Mouse (Mus musculus): ENCODE results near the gene Dhdh.
"Not testable (repeated sequence)": the region's sequence is repeated elsewhere in the genome, so short reads cannot be mapped to it uniquely, and the experiment has no call there.

The Dhdh gene

DNA sequence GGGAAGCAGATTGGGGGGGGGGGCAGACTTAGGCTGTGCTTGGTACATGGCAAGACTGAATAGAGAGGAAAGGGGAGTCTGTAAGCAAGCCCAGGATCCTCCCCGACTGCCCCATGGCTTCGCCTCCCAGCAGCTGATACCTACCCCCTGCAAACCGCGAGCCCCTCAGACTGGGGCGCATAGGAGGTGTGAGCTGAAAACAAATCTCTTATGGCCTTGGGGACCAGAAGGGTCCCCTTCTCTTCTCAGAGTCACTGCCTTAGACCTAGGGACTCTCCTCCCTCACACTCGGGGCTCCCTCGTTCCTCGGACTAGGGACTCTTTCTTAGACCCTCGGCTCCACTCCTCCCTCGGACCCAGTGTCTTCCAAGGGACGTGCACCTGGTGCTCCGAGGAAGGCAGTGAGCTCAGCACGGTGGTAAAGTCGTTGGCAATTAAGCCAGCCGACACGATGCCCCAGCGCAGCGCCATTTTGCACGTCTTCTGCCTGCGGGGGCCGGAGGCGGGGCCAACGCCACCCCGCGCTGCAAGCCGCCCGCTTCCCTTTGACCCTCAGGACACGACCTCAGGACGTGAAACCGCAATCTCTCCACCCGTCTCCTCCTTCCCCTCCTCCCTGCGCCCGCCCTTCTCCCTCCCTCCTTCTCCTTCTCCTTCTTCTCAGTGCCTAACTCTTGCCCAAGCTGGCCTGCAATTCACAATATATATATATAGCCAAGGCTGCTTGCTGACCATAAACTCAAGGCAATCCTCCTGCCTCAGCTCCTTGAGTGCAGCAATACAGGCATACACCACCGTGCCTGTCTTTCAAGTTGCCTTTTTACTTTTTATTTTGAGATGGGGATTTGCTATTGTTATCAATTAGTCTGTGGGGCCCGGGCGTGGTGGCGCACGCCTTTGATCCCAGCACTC, at the start of gene Dhdh:
Gene Dhdh (minus strand): TSS at position 513 of the 912 bp plus-strand sequence.
- H3K27me3 ChIP-seq (ENCODE audit: insufficient read depth, low read length), result no peaks in the 10 kb centered on the region
- peak within 1 kb of the TSS; percentile 87 for H3K4me3 ChIP-seq (replicated peaks; ENCODE audit: low read length)
- H3K9me3 ChIP-seq (ENCODE audit: low read length), result no peaks in the 10 kb centered on the region
- TF ChIP-seq CTCF (conservative IDR thresholded peaks at IDR 0.05; ENCODE audit: low read length) (no peak), NANOG (IDR thresholded peaks at IDR 0.05; ENCODE audit: borderline replicate concordance, low read length) (no peak), POU5F1 (IDR thresholded peaks at IDR 0.05; ENCODE audit: borderline replicate concordance, low read length) (no peak)
- peaks cover 47% of the 10 kb centered on the region for H3K36me3 ChIP-seq (ENCODE audit: insufficient read depth, low read length)
- H3K4me1 ChIP-seq (replicated peaks; ENCODE audit: low read depth, low read length), result peaks cover 64% of the 10 kb centered on the region

DNA sequence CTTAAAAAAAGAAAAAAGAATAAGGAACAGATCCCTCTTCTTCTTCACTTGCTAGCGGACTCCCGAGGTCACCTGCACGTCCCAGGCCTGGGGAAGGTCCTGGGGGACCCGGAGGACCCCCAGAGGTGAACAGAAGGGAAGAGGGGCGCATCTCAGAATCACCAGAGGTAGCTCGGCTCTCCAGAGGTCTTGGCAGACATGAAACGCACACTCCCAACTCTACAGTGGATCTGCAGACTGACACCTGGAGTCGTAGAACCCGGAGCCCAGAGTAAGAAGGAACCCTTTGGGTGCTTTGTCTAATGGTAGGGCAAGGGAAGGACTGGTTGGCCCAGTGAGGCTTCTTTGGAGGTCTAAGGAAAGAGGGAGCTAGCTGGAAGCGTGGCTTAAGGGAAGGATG, 49.0 kb upstream of the Dhdh start:
- Histone ChIP-seq H3K4me3 (replicated peaks; ENCODE audit: low read length) (peak overlapping the region; percentile 82), H3K36me3 (ENCODE audit: insufficient read depth, low read length) (no peaks in the 10 kb centered on the region), H3K4me1 (replicated peaks; ENCODE audit: low read depth, low read length) (peaks cover 42% of the 10 kb centered on the region), H3K9me3 (ENCODE audit: low read length) (no peaks in the 10 kb centered on the region), H3K27me3 (ENCODE audit: insufficient read depth, low read length) (no peaks in the 10 kb centered on the region)
- TF ChIP-seq NANOG (IDR thresholded peaks at IDR 0.05; ENCODE audit: borderline replicate concordance, low read length) (no peak), CTCF (conservative IDR thresholded peaks at IDR 0.05; ENCODE audit: low read length) (no peak), POU5F1 (IDR thresholded peaks at IDR 0.05; ENCODE audit: borderline replicate concordance, low read length) (no peak)

DNA sequence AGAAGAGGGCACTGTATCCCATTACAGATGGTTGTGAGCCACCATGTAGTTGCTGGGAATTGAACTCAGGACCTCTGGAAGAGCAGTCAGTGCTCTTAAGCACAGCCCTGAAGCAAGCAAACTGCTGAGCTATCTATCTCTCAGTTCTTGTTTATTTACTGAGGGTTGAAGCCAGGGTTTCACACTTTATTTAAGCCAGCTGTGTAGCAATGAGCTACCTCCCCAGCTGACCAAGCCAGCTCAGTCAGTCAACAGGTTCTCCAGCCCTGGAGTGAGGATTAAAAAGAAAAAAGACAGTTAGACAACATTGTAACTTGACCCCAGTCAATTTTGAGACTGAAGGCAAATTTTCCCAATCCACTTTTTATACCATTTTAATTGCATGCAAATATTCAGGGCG, 47.1 kb upstream of the Dhdh start:
- Histone ChIP-seq H3K9me3 (ENCODE audit: low read length) (no peaks in the 10 kb centered on the region), H3K36me3 (ENCODE audit: insufficient read depth, low read length) (no peaks in the 10 kb centered on the region), H3K4me3 (replicated peaks; ENCODE audit: low read length) (no peak overlapping the region), H3K4me1 (replicated peaks; ENCODE audit: low read depth, low read length) (peaks cover 53% of the 10 kb centered on the region), H3K27me3 (ENCODE audit: insufficient read depth, low read length) (no peaks in the 10 kb centered on the region)
- TF ChIP-seq NANOG (IDR thresholded peaks at IDR 0.05; ENCODE audit: borderline replicate concordance, low read length) (no peak), POU5F1 (IDR thresholded peaks at IDR 0.05; ENCODE audit: borderline replicate concordance, low read length) (no peak), CTCF (conservative IDR thresholded peaks at IDR 0.05; ENCODE audit: low read length) (no peak)

DNA sequence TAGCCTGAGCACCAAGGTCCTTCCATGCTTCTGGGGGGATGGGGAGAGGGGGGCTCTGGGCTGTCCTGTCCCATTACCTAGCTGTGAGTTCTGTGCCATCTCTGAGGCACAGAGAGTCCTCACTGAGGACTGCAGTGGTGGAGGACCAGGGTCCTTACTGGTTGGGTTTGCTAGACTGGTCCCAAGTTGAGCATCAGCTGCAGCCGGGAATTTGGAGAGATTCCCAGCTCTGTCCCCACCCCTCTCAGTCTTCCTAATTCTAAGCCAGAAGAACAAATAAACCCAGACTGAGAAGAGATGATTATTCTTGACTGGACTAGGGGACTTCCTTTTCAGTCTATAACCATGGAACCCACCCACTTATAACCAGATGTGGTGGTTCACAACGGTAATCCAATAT, 42.0 kb upstream of the Dhdh start:
- Histone ChIP-seq H3K27me3 (ENCODE audit: insufficient read depth, low read length) (no peaks in the 10 kb centered on the region), H3K9me3 (ENCODE audit: low read length) (no peaks in the 10 kb centered on the region)
- TF ChIP-seq POU5F1 (IDR thresholded peaks at IDR 0.05; ENCODE audit: borderline replicate concordance, low read length) (no peak), CTCF (conservative IDR thresholded peaks at IDR 0.05; ENCODE audit: low read length) (no peak), NANOG (IDR thresholded peaks at IDR 0.05; ENCODE audit: borderline replicate concordance, low read length) (no peak)

DNA sequence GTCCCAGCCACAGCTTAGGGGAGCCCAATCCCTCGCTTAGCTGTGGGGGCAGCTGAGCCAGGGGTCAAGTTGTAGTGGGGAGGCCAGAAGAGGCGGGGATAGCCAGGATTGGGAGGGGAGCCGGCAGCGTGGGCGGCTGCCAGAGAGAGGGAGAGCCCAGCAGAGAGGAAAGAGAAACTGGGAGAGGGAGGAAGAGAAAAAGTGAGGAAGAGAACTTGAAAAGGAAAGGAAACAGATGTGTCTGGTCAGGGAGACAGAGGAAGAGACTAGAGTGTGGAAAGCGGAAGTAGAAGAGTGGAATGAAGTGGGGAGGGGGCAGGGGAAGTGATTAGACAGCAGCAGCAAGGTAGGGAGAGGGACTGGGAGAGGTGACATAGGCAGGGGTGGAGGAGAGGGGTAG, 40.9 kb upstream of the Dhdh start:
- peak overlapping the region; percentile 35; the same call in 1 of the 2 replicates for H3K4me3 ChIP-seq (replicated peaks; ENCODE audit: low read length)
- H3K27me3 ChIP-seq (ENCODE audit: insufficient read depth, low read length), result no peaks in the 10 kb centered on the region
- peaks cover 67% of the 10 kb centered on the region for H3K4me1 ChIP-seq (replicated peaks; ENCODE audit: low read depth, low read length)
- peaks cover 8% of the 10 kb centered on the region for H3K36me3 ChIP-seq (ENCODE audit: insufficient read depth, low read length)
- TF ChIP-seq NANOG (IDR thresholded peaks at IDR 0.05; ENCODE audit: borderline replicate concordance, low read length), result no peak
- no peak for TF ChIP-seq CTCF (conservative IDR thresholded peaks at IDR 0.05; ENCODE audit: low read length)
- no peak for TF ChIP-seq POU5F1 (IDR thresholded peaks at IDR 0.05; ENCODE audit: borderline replicate concordance, low read length)
- H3K9me3 ChIP-seq (ENCODE audit: low read length), result no peaks in the 10 kb centered on the region

More for the DNA sequence above, 42.0 kb upstream of the Dhdh start:
- H3K4me3 ChIP-seq (replicated peaks; ENCODE audit: low read length), result no peak overlapping the region
- peaks cover 65% of the 10 kb centered on the region for H3K4me1 ChIP-seq (replicated peaks; ENCODE audit: low read depth, low read length)
- no peaks in the 10 kb centered on the region for H3K36me3 ChIP-seq (ENCODE audit: insufficient read depth, low read length)

DNA sequence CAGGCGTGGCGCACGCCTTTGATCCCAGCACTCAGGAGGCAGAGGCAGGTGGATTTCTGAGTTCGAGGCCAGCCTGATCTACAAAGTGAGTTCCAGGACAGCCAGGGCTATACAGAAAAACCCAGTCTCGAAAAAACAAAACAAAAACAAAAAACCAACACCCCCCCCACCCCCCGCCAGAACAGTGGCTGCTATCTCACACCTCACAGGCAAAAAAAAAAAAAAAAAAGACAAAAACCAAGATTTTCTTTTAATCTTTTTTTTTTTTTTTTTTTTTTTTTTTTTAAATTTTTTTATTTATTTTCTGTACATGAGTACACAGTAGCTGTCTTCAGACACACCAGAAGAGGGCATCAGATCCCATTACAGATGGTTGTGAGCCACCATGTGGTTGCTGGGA, 38.6 kb upstream of the Dhdh start:
- Histone ChIP-seq H3K36me3 (ENCODE audit: insufficient read depth, low read length) (peaks cover 29% of the 10 kb centered on the region), H3K4me1 (replicated peaks; ENCODE audit: low read depth, low read length) (peaks cover 80% of the 10 kb centered on the region)
- not testable (repeated sequence) for H3K27me3 ChIP-seq (ENCODE audit: insufficient read depth, low read length); H3K9me3 ChIP-seq (ENCODE audit: low read length); H3K4me3 ChIP-seq (replicated peaks; ENCODE audit: low read length)

DNA sequence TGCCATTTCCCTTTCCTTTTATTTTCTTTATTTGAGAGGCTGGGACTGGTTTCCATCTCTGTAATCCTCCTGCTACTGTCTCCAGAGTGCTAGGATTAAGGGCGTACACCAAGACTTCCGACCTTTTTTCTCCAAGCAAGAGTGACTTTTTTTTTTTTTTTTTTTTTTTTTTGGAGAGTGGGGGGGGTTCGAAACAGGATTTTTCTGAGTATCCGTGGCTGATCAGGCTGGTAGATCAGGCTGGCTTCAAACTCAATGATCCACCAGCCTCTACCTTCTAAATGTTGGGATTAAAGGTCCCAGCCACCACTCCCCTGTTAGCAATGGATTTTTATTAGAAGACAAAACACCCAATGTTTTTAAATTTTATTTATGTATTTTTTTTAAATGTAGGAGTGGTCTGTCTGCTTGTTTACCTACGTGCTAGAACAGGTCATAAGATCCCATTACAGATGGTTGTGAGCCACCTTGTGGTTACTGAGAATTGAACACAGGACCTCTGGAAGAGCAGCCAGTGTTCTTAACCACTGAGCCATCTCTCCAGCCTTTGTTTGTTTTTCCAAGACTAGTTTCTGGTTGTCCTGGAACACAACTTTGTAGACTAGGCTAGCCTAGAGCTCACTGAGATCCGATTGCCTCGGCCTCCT, 38.0 kb upstream of the Dhdh start:
- no peak for TF ChIP-seq CTCF (conservative IDR thresholded peaks at IDR 0.05; ENCODE audit: low read length)
- no peak for TF ChIP-seq POU5F1 (IDR thresholded peaks at IDR 0.05; ENCODE audit: borderline replicate concordance, low read length)
- no peak for TF ChIP-seq NANOG (IDR thresholded peaks at IDR 0.05; ENCODE audit: borderline replicate concordance, low read length)
- H3K4me3 ChIP-seq (replicated peaks; ENCODE audit: low read length), result peak overlapping the region; percentile 96
- H3K36me3 ChIP-seq (ENCODE audit: insufficient read depth, low read length), result peaks cover 29% of the 10 kb centered on the region
- peaks cover 77% of the 10 kb centered on the region for H3K4me1 ChIP-seq (replicated peaks; ENCODE audit: low read depth, low read length)
- H3K9me3 ChIP-seq (ENCODE audit: low read length), result no peaks in the 10 kb centered on the region
- no peaks in the 10 kb centered on the region for H3K27me3 ChIP-seq (ENCODE audit: insufficient read depth, low read length)

DNA sequence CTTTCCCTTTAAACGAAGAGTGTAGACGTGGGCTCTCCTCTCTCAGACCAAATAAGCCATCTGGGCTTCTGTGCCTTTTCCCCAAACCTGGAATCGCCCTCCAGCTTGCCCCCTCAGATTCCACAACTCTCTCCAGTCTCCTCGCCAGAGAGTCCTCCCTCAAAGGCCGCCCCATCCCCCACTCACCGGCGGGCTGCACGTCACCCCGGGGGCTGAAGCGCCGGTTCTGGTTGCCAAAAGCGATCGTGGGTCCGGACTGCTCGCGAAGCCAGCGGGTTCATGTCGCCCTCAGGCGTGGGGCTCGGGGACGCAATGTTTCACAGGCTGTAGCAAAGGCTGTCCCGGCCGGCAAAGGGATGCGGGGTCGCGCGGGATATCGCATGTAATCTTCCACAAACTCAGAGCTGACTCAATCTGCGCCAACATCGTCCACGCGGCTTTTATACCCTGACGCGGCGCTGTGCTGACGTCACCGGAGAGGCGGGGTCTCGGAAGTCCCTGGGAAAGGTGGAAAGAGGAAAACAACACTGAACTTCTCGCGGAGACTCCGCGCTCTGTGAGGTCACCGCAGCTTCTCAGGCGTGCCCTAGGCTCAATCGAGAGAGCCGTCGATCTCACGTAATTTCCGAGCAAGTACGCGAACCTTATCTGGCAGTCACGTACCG, 37.3 kb upstream of the Dhdh start, which contains the start of the genes Ppp1r15a and Plekha4:
Gene Ppp1r15a (minus strand): TSS at position 460 of the 665 bp plus-strand sequence.
Gene Plekha4 (plus strand): TSS at position 522 of the 665 bp plus-strand sequence.
- Histone ChIP-seq H3K4me3 (replicated peaks; ENCODE audit: low read length) (peak within 1 kb of the TSS; percentile 96), H3K27me3 (ENCODE audit: insufficient read depth, low read length) (no peaks in the 10 kb centered on the region), H3K4me1 (replicated peaks; ENCODE audit: low read depth, low read length) (peaks cover 74% of the 10 kb centered on the region), H3K9me3 (ENCODE audit: low read length) (no peaks in the 10 kb centered on the region), H3K36me3 (ENCODE audit: insufficient read depth, low read length) (peaks cover 29% of the 10 kb centered on the region)
- TF ChIP-seq CTCF (conservative IDR thresholded peaks at IDR 0.05; ENCODE audit: low read length) (no peak), NANOG (IDR thresholded peaks at IDR 0.05; ENCODE audit: borderline replicate concordance, low read length) (no peak), POU5F1 (IDR thresholded peaks at IDR 0.05; ENCODE audit: borderline replicate concordance, low read length) (no peak)

Data from E14TG2a.4 (cell line).